Mouse (Mus musculus): ENCODE measurements at regions not wholly inside any gene's neighbourhood (a gene's known extent, or its start where the extent isn't known, plus 50 kb on each side); places are given as distances from the start of the nearest gene placed in this dataset.

- Histone ChIP-seq H3K36me3 (no peaks in the 10 kb centered on the region), H3K9me3 (no peaks in the 10 kb centered on the region), H3K4me1 (peaks cover 3% of the 10 kb centered on the region; the same call in 1 of the 2 replicates), H3K9ac (no peak overlapping the region), H3K27ac (no peak overlapping the region), H3K27me3 (no peaks in the 10 kb centered on the region), H3K4me3 (peak overlapping the region; percentile 15), H3K4me2 (peak overlapping the region; percentile 52)
- WGBS: 8% methylated on average over 18 of the region's 18 CpGs
- peak; percentile 85 for ATAC-seq (ENCODE audit: insufficient number of reproducible peaks, insufficient read depth, low FRiP score, low TSS enrichment, low read depth)
Measured at GRCm38 (mm10) chr3:14381421-14381992, 99.0 kb upstream of the Slc7a12 start.

GRCm38 (mm10) chr3:14390656-14391055 lies 89.8 kb upstream of the Slc7a12 start:
- Histone ChIP-seq H3K4me3 (no peak overlapping the region), H3K9me3 (no peaks in the 10 kb centered on the region), H3K4me1 (no peaks in the 10 kb centered on the region), H3K27ac (no peak overlapping the region), H3K4me2 (no peak overlapping the region), H3K36me3 (no peaks in the 10 kb centered on the region), H3K9ac (no peak overlapping the region), H3K27me3 (no peaks in the 10 kb centered on the region)
- 76% methylated on average over 1 of the region's 1 CpGs for WGBS
- no peak for ATAC-seq (ENCODE audit: insufficient number of reproducible peaks, insufficient read depth, low FRiP score, low TSS enrichment, low read depth)

- no peak for ATAC-seq (ENCODE audit: insufficient number of reproducible peaks, insufficient read depth, low FRiP score, low TSS enrichment, low read depth)
- 92% methylated on average over 3 of the region's 3 CpGs for whole genome bisulfite sequencing
- no peak overlapping the region for H3K9ac ChIP-seq
- H3K4me2 ChIP-seq: no peak overlapping the region
- H3K27ac ChIP-seq: no peak overlapping the region
- no peak overlapping the region for H3K4me3 ChIP-seq
- H3K27me3 ChIP-seq: no peaks in the 10 kb centered on the region
- no peaks in the 10 kb centered on the region for H3K4me1 ChIP-seq
- no peaks in the 10 kb centered on the region for H3K9me3 ChIP-seq
- H3K36me3 ChIP-seq: no peaks in the 10 kb centered on the region
Measured at GRCm38 (mm10) chr3:14398676-14399075, 81.8 kb upstream of the Slc7a12 start.

- H3K9ac ChIP-seq: no peak overlapping the region
- H3K27ac ChIP-seq: no peak overlapping the region
- ATAC-seq (ENCODE audit: insufficient number of reproducible peaks, insufficient read depth, low FRiP score, low TSS enrichment, low read depth): no peak
- no peaks in the 10 kb centered on the region for H3K9me3 ChIP-seq
- 80% methylated on average over 1 of the region's 1 CpGs for WGBS
- H3K4me3 ChIP-seq: no peak overlapping the region
- no peaks in the 10 kb centered on the region for H3K4me1 ChIP-seq
- no peaks in the 10 kb centered on the region for H3K36me3 ChIP-seq
- no peaks in the 10 kb centered on the region for H3K27me3 ChIP-seq
- H3K4me2 ChIP-seq: no peak overlapping the region
Measured at GRCm38 (mm10) chr3:14408435-14409125, 71.9 kb upstream of the Slc7a12 start.
